Mouse (Mus musculus) liver, embryonic 12.5 days (tissue): ENCODE results near the gene Junb. TPM values are rescaled to one million over a fixed set of nuclear protein-coding genes. Genes with fewer than 3 reads are reported as not detected.
A peak's percentile ranks its signal among the peaks of the same experiment; 100 is the strongest.

ENCODE experiments used
- ATAC-seq: fragments of 200-750 bp; cut with Nextera tagmentation; 2 replicates; pipeline ENCODE4 v1.8.0; 2017; ENCODE audit warnings: moderate number of reproducible peaks, mild to moderate bottlenecking, moderate library complexity
- H3K27ac ChIP-seq: fragments of 300-500 bp; sonication (generic); 2 replicates; pipeline ENCODE4 v1.5.1; 2016; ENCODE audit warnings: mild to moderate bottlenecking
- H3K27me3 ChIP-seq: fragments of 300-500 bp; sonication (generic); replicated peaks from 2 replicates; pipeline ENCODE4 v1.6.1; 2016; ENCODE audit warnings: mild to moderate bottlenecking, moderate library complexity
- H3K36me3 ChIP-seq: fragments of 300-500 bp; sonication (generic); 2 replicates; pipeline ENCODE4 v1.6.1; 2016; ENCODE audit warnings: mild to moderate bottlenecking, moderate library complexity
- H3K4me1 ChIP-seq: fragments of 300-500 bp; sonication (generic); 2 replicates; pipeline ENCODE4 v1.6.1; 2016
- H3K4me2 ChIP-seq: fragments of 300-500 bp; sonication (generic); 2 replicates; pipeline ENCODE4 v1.6.1; 2016; ENCODE audit warnings: mild to moderate bottlenecking, moderate library complexity
- H3K4me3 ChIP-seq: fragments of 300-500 bp; sonication (generic); 2 replicates; pipeline ENCODE4 v1.5.1; 2016; ENCODE audit warnings: mild to moderate bottlenecking, moderate library complexity
- H3K9ac ChIP-seq: fragments of 300-500 bp; sonication (generic); 2 replicates; pipeline ENCODE4 v1.6.1; 2016; ENCODE audit warnings: mild to moderate bottlenecking, moderate library complexity
- H3K9me3 ChIP-seq: fragments of 300-500 bp; sonication (generic); replicated peaks from 2 replicates; pipeline ENCODE4 v1.6.1; 2016; ENCODE audit warnings: mild to moderate bottlenecking, moderate library complexity
- WGBS: fragments of 180-500 bp; shearing (Covaris S2); methylation state at CpG from one replicate; pipeline ENCODE4 v1.1.7; 2016; ENCODE audit not compliant: insufficient replicate concordance; 5-methylcytosine and 5-hydroxymethylcytosine counted together
- microRNA-seq: library from miRNA; unstranded; fragments of <30 nt; microRNA quantifications from one replicate; pipeline ENCODE4, GENCODE M21; 2017
- polyA plus RNA-seq: library from polyadenylated mRNA; unstranded; fragments of >200 nt; fragmentation: Nextera tagmentation; extraction: Ambion mirVana; gene quantifications from 2 replicates; pipeline ENCODE4 v1.2.1, GENCODE M21; 2016

Junb gene
- polyA plus RNA-seq, 1 experiment from 2014 or later = 18.3 TPM

DNA sequence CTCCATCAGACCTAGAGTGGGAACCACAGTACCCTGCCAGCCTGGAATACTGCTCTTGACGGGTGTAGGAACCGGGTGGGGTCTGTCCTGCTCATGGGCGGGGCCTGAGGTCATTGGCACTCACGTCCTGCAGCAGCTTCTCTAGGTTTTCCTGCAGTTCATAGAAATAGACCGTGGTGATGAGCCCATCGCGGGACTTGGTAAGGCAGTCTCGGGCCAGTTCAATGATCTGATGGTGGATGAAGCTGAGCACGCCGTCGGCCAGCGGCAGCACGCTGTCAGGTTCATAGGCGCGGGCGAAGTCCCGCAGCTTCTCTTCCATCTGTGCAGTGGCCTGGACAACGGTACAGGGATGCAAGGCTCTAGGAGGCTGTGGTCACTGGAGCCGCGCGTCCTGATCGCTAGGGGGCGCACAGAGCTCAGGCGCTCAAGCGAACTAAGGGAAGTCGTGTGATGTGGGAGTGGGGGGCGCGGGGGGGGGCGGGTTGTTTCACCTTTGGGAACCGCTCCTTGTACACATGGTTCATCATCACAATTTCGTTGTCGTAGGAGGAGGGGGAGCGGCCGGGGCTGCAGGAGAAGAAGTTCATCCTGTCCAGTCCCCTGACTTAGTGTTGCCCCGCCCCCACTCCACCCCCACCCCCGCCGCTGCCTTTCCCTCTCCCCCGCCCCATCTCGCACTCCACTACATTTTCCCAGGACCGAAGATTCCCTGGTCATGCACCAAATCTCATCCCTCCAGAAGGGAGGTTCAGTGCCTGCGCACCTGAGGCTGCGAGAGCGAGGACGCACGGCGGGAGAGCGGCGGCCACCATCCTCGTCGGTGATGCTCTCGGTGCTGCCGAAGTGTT, 49.8 kb downstream of the Junb start:
- peaks cover 92% of the 10 kb centered on the region for H3K27me3 ChIP-seq
- no peaks in the 10 kb centered on the region for H3K9me3 ChIP-seq
- no peak overlapping the region for H3K9ac ChIP-seq
- H3K4me3 ChIP-seq = peak overlapping the region; percentile 10; the same call in 1 of the 2 replicates
- peak; percentile 53; the same call in 1 of the 2 replicates for ATAC-seq
- no peaks in the 10 kb centered on the region for H3K36me3 ChIP-seq
- H3K27ac ChIP-seq = no peak overlapping the region
- WGBS = 7% methylated on average over 46 of the region's 52 CpGs
- peak overlapping the region; percentile 54 for H3K4me2 ChIP-seq
- H3K4me1 ChIP-seq = peaks cover 8% of the 10 kb centered on the region

DNA sequence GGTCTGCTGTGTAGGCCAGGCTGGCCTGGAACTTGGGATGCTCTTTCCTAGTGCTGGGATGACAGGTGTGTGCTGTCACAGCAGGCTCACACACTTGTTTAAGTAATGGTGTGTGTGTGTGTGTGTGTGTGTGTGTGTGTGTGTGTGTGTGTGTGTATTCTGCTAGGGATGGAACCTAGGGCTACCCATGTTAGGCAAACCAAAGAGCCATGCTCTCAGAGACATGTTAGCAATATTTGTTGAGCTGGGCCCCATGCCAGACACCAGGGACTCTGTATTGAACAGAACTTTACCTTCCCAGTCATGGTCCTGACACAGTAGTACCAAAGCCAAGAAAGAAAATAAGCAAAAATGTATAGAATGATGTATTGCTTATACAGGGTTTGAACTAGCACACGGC, 51.0 kb downstream of the Junb start:
- Histone ChIP-seq H3K4me1 (peaks cover 8% of the 10 kb centered on the region), H3K36me3 (no peaks in the 10 kb centered on the region), H3K9ac (no peak overlapping the region), H3K27me3 (peaks cover 88% of the 10 kb centered on the region), H3K9me3 (no peaks in the 10 kb centered on the region), H3K4me3 (no peak overlapping the region), H3K27ac (no peak overlapping the region), H3K4me2 (no peak overlapping the region)
- no peak for ATAC-seq
- WGBS = 56% methylated on average over 1 of the region's 1 CpGs

DNA sequence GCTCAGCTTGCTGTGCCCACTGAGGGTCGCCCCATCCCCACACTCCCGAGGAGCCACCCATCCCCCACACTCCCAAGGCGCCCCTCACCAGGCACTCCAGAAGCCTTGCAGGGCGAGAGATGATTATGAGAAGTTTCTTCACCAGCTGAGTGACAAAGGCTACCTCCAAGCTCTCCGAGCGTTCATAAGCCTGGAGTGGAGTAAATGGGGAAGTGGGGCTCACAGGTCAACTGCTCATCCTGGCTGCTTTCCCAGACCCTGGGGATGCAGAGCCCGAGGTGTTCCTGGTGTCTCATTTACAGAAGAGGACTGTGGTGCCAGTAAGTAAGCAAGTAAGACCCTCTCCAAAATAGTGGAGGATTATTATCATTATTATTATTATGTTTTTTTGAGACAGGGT, 53.0 kb downstream of the Junb start:
- peaks cover 75% of the 10 kb centered on the region for H3K27me3 ChIP-seq
- H3K9me3 ChIP-seq = no peaks in the 10 kb centered on the region
- H3K4me1 ChIP-seq = peaks cover 8% of the 10 kb centered on the region
- 41% methylated on average over 7 of the region's 7 CpGs for WGBS
- no peak overlapping the region for H3K4me3 ChIP-seq
- no peak for ATAC-seq
- no peaks in the 10 kb centered on the region for H3K36me3 ChIP-seq
- H3K4me2 ChIP-seq = no peak overlapping the region
- H3K9ac ChIP-seq = no peak overlapping the region
- no peak overlapping the region for H3K27ac ChIP-seq

Small RNA genes within 50 kb of the gene (microRNA-seq; reads per million reads assigned to microRNA genes)
- not detected for gene Gm24197

Other genes starting within 250 kb of the Junb start
- gene Nfix, start 178.4 kb downstream of the Junb start, polyA plus RNA-seq = 2.8 and 2.9 TPM in 2 replicates
- 3.4 and 4.3 TPM in 2 replicates for gene Dand5, start 155.9 kb downstream of the Junb start, polyA plus RNA-seq
- 69.9 and 71.0 TPM in 2 replicates for gene Gadd45gip1, start 147.2 kb downstream of the Junb start, polyA plus RNA-seq
- gene Rad23a, start 138.1 kb downstream of the Junb start, polyA plus RNA-seq = 274 and 281 TPM in 2 replicates
- gene Calr, start 131.8 kb downstream of the Junb start, polyA plus RNA-seq = 590 and 610 TPM in 2 replicates
- gene Farsa, start 121.7 kb downstream of the Junb start, polyA plus RNA-seq = 96.3 and 98.6 TPM in 2 replicates
- gene Syce2, start 106.6 kb downstream of the Junb start, polyA plus RNA-seq = 110 TPM in 2 replicates
- gene Gcdh, start 84.8 kb downstream of the Junb start, polyA plus RNA-seq = 41.1 and 44.3 TPM in 2 replicates
- 517 and 552 TPM in 2 replicates for gene Klf1, start 76.8 kb downstream of the Junb start, polyA plus RNA-seq
- 10.8 and 11.4 TPM in 2 replicates for gene Dnase2a, start 70.2 kb downstream of the Junb start, polyA plus RNA-seq
- gene Mast1, start 41.4 kb downstream of the Junb start, polyA plus RNA-seq = 0.18 TPM in 2 replicates
- gene Rtbdn, start 31.7 kb downstream of the Junb start, polyA plus RNA-seq = 0.39 and 0.60 TPM in 2 replicates
- 1.1 TPM in 1 of 2 replicates, not detected in the other for gene Gm49661, start 9.3 kb downstream of the Junb start, polyA plus RNA-seq
- 1,859 and 1,895 TPM in 2 replicates for gene Prdx2, start 9.1 kb downstream of the Junb start, polyA plus RNA-seq
- gene Rnaseh2a, start 9.0 kb downstream of the Junb start, polyA plus RNA-seq = 149 and 150 TPM in 2 replicates
- gene Hook2, start 11.9 kb upstream of the Junb start, polyA plus RNA-seq = 10.8 and 10.9 TPM in 2 replicates
- gene Best2, start 35.8 kb upstream of the Junb start, polyA plus RNA-seq = not detected in 2 replicates
- gene Asna1, start 46.6 kb upstream of the Junb start, polyA plus RNA-seq = 85.8 and 87.3 TPM in 2 replicates
- gene Trir, start 48.1 kb upstream of the Junb start, polyA plus RNA-seq = 133 and 139 TPM in 2 replicates
- gene Tnpo2, start 58.2 kb upstream of the Junb start, polyA plus RNA-seq = 31.1 and 32.3 TPM in 2 replicates
- gene Fbxw9, start 81.3 kb upstream of the Junb start, polyA plus RNA-seq = 8.5 and 9.5 TPM in 2 replicates
- gene Gm5741, start 89.3 kb upstream of the Junb start, polyA plus RNA-seq = 0.80 TPM in 1 of 2 replicates, not detected in the other
- gene Dhps, start 93.0 kb upstream of the Junb start, polyA plus RNA-seq = 51.6 and 52.3 TPM in 2 replicates
- gene Wdr83os, start 102.0 kb upstream of the Junb start, polyA plus RNA-seq = 80.1 and 87.7 TPM in 2 replicates
- 30.8 and 33.1 TPM in 2 replicates for gene Wdr83, start 102.6 kb upstream of the Junb start, polyA plus RNA-seq
- gene Man2b1, start 104.6 kb upstream of the Junb start, polyA plus RNA-seq = 23.5 and 26.7 TPM in 2 replicates
- 0.35 and 0.66 TPM in 2 replicates for gene Zfp791, start 144.4 kb upstream of the Junb start, polyA plus RNA-seq
- gene Cks1brt, start 173.2 kb upstream of the Junb start, polyA plus RNA-seq = not detected in 2 replicates
- not detected in 2 replicates for gene Olfr371, start 247.3 kb upstream of the Junb start, polyA plus RNA-seq